Mouse (Mus musculus) right cerebral cortex, postnatal 14 days (tissue): ENCODE results near the gene Med12l.

Source experiments
- DNase-seq: peaks from one replicate; pipeline ENCODE4 v3.0.0; 2022

Gene Med12l

GRCm38 (mm10) chr3:59197329-59197948 is 191.8 kb downstream of the Med12l start:
- no peak for DNase-seq

GRCm38 (mm10) chr3:59203802-59204520 is 198.3 kb downstream of the Med12l start:
- no peak for DNase-seq

GRCm38 (mm10) chr3:59204719-59205503 is 199.3 kb downstream of the Med12l start:
- no peak for DNase-seq

- no peak for DNase-seq
Measured at GRCm38 (mm10) chr3:59205941-59206340, 200.3 kb downstream of the Med12l start.

GRCm38 (mm10) chr3:59208650-59209548 is 203.3 kb downstream of the Med12l start:
- no peak for DNase-seq

GRCm38 (mm10) chr3:59210089-59210488 is 204.5 kb downstream of the Med12l start:
- no peak for DNase-seq

GRCm38 (mm10) chr3:59210727-59211126 is 205.1 kb downstream of the Med12l start, which contains the start of gene P2ry13:
Gene P2ry13 (minus strand): TSS chr3:59210882.
- no peak for DNase-seq

GRCm38 (mm10) chr3:59211784-59212183 is 206.2 kb downstream of the Med12l start:
- no peak for DNase-seq

GRCm38 (mm10) chr3:59212404-59212803 is 206.8 kb downstream of the Med12l start:
- DNase-seq: no peak

GRCm38 (mm10) chr3:59217211-59217610 is 211.6 kb downstream of the Med12l start:
- no peak for DNase-seq

GRCm38 (mm10) chr3:59219326-59219725 is 213.7 kb downstream of the Med12l start:
- no peak for DNase-seq

- DNase-seq: no peak
Measured at GRCm38 (mm10) chr3:59222303-59222702, 216.7 kb downstream of the Med12l start.

GRCm38 (mm10) chr3:59225411-59225810 is 219.8 kb downstream of the Med12l start:
- no peak for DNase-seq

GRCm38 (mm10) chr3:59227696-59228095 is 222.1 kb downstream of the Med12l start:
- DNase-seq: no peak

GRCm38 (mm10) chr3:59228730-59229551 is 223.3 kb downstream of the Med12l start:
- no peak for DNase-seq

- DNase-seq: no peak
Measured at GRCm38 (mm10) chr3:59230912-59231311, 225.3 kb downstream of the Med12l start.

- DNase-seq: no peak
Measured at GRCm38 (mm10) chr3:59234878-59235277, 229.3 kb downstream of the Med12l start.

- DNase-seq: peak; percentile 75
Measured at GRCm38 (mm10) chr3:59243384-59243783, 237.8 kb downstream of the Med12l start.

GRCm38 (mm10) chr3:59248031-59248430 is 242.4 kb downstream of the Med12l start:
- no peak for DNase-seq

- DNase-seq: no peak
Measured at GRCm38 (mm10) chr3:59250454-59250853, 244.8 kb downstream of the Med12l start.
